Mouse (Mus musculus): ENCODE results near the gene Tnfrsf25. TPM values are rescaled to one million over a fixed set of nuclear protein-coding genes. Genes with fewer than 3 reads are reported as not detected.

Gene Tnfrsf25
- total RNA-seq, 1 experiment from 2014 or later, result 2.3 TPM

- ATAC-seq (ENCODE audit: extremely low read depth, insufficient number of reproducible peaks, low FRiP score, poor library complexity, severe bottlenecking), result no peak
Observed at GRCm38 (mm10) chr4:152160748-152161147, 45.0 kb downstream of the Tnfrsf25 start.

DNA sequence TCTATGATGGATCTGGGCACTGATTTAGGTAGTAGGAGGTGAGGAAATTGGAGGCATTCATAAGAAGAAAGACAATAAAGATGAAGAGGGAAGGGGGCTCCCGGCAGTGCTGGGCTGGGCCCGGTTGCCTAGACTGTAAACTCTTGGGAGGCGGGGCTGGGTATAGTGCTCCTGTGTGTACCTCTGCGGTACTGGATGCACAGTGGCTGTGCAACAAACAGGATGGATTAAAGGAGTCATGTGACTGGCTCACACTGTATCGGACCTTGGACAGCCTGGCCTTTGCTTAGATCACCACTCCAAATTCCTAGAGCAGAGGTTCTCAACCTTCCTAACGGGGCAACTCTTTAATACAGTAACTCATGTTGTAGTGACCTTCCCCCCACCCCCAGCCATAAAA is 45.9 kb downstream of the Tnfrsf25 start:
- no peak for ATAC-seq (ENCODE audit: extremely low read depth, insufficient number of reproducible peaks, low FRiP score, poor library complexity, severe bottlenecking)

DNA sequence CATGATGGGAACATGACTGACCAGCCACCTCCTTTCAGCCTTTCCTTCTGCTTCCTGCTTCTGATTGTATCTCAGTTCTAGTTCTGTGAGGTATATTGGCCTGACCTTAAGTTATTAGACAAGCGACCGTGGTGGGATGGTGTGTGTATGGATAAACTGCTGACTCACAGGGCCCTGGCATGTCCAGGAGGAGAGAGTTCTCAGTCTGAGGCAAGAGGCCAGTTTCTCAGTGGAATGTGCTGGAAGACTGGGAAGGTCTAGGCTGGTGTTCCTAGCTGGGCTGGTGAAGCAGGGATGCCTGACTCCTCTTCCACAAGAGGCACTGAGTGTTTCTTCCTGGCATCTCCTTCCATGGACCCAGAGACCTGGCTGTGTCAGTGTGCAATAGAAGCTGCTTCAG is 47.0 kb downstream of the Tnfrsf25 start:
- no peak for ATAC-seq (ENCODE audit: extremely low read depth, insufficient number of reproducible peaks, low FRiP score, poor library complexity, severe bottlenecking)

- ATAC-seq (ENCODE audit: extremely low read depth, insufficient number of reproducible peaks, low FRiP score, poor library complexity, severe bottlenecking), result peak; percentile 66
Observed at GRCm38 (mm10) chr4:152165036-152165931, 49.5 kb downstream of the Tnfrsf25 start.

- ATAC-seq (ENCODE audit: extremely low read depth, insufficient number of reproducible peaks, low FRiP score, poor library complexity, severe bottlenecking), result no peak
Observed at GRCm38 (mm10) chr4:152168052-152168451, 52.3 kb downstream of the Tnfrsf25 start.

GRCm38 (mm10) chr4:152169103-152169502 is 53.4 kb downstream of the Tnfrsf25 start:
- no peak for ATAC-seq (ENCODE audit: extremely low read depth, insufficient number of reproducible peaks, low FRiP score, poor library complexity, severe bottlenecking)

Other genes with a start within 250 kb of the Tnfrsf25 start
- gene Dnajc11, start 182.2 kb upstream of the Tnfrsf25 start, total RNA-seq (2017), result 45.3 and 55.7 TPM in 2 replicates
- 16.2 and 17.5 TPM in 2 replicates for gene Thap3, start 126.9 kb upstream of the Tnfrsf25 start, total RNA-seq (2017)
- 5.0 and 5.2 TPM in 2 replicates for gene Phf13, start 119.7 kb upstream of the Tnfrsf25 start, total RNA-seq (2017)
- gene Klhl21, start 107.1 kb upstream of the Tnfrsf25 start, total RNA-seq (2017), result 6.5 and 8.7 TPM in 2 replicates
- gene Zbtb48, start 88.3 kb upstream of the Tnfrsf25 start, total RNA-seq (2017), result 19.0 and 20.4 TPM in 2 replicates
- not detected in 2 replicates for gene Tas1r1, start 77.4 kb upstream of the Tnfrsf25 start, total RNA-seq (2017)
- gene Nol9, start 76.6 kb upstream of the Tnfrsf25 start, total RNA-seq (2017), result 23.0 and 23.7 TPM in 2 replicates
- 0.81 and 2.5 TPM in 2 replicates for gene Plekhg5, start 43.4 kb upstream of the Tnfrsf25 start, total RNA-seq (2017)
- gene Espn, start 36.4 kb downstream of the Tnfrsf25 start, total RNA-seq (2017), result 0.12 and 0.23 TPM in 2 replicates
- gene Hes2, start 42.9 kb downstream of the Tnfrsf25 start, total RNA-seq (2017), result not detected in 2 replicates
- gene Acot7, start 62.2 kb downstream of the Tnfrsf25 start, total RNA-seq (2017), result 12.2 and 18.4 TPM in 2 replicates
- gene Gpr153, start 158.3 kb downstream of the Tnfrsf25 start, total RNA-seq (2017), result 0.12 TPM in 1 of 2 replicates, not detected in the other
- not detected in 2 replicates for gene Hes3, start 175.7 kb downstream of the Tnfrsf25 start, total RNA-seq (2017)
- gene Icmt, start 181.3 kb downstream of the Tnfrsf25 start, total RNA-seq (2017), result 24.9 and 26.2 TPM in 2 replicates
- gene Rnf207, start 203.1 kb downstream of the Tnfrsf25 start, total RNA-seq (2017), result not detected in 2 replicates
- 782 and 849 TPM in 2 replicates for gene Rpl22, start 209.8 kb downstream of the Tnfrsf25 start, total RNA-seq (2017)
- under 0.01 and 0.12 TPM in 2 replicates for gene Chd5, start 222.7 kb downstream of the Tnfrsf25 start, total RNA-seq (2017)

All from neutrophil, adult 5-6 weeks (primary cell).